Comparison of ENCODE assay signal across 8 mouse cellular contexts in the genomic region with DNA sequence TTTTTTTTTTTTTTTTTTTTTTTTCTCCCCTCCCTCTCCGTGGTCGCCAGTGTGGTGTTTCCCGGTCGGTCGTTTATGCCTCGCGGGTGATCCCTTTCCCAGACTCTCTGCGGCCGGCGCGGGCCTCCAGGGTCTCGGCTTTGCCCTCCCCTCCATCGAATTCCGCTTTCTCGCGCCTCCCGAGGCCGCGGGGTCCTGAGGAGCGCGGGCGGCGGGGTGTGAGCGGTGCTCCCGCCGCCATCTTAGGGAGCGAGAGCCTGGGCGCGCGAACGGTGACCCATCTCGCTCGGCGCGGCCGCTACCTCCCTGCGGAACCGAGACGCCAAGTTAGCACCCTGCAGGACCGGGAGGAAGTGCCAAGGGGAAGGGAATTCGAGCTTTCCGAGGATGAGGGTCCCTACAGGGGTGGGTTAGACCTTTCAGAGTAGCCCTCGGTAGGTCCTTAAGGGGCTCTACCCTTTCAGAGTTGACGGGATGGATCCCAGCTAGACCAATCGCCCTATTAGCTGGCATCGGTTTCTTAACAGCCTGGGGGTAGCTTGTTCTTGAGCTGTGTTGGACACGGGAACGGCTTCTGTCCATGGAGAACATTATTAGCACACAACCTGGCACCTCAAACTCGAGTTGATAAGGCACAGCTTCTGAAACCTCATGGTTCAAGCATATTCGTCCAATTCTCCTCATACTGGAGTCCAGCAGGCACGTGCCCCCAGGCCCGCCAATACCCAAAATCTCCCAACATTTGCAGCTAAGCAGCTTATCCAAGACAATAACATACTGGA. TPM values are rescaled to one million over a fixed set of nuclear protein-coding genes. Genes with fewer than 3 reads are reported as not detected.
A peak's percentile ranks its signal among the peaks of the same experiment; 100 is the strongest.
DNase-seq lines count a peak whose midpoint lies in the region; ATAC-seq lines count a peak whose summit lies in the region.

No protein-coding gene starts in this region.

- peak overlapping the region; percentile 100 for H3K27ac ChIP-seq in midbrain, embryonic 11.5 days (ENCODE audit: low read depth, low read length)

- intact Hi-C loops in left cerebral cortex, postnatal 4 days (cut with DNase I) = loop anchor here (5.0 to 10.0 kb wide), 5 partner anchors 75 to 755 kb away; no protein-coding TSS in a partner anchor

- peak; percentile 76 for DNase-seq in 3T3-L1 (ENCODE audit: low read depth, low spot score)
- DNase-seq in adrenal gland, adult 8-10 months = peak; percentile 62
- peak; percentile 56 for DNase-seq in embryo, embryonic 11.5 days (ENCODE audit: low read depth, low spot score)
- peak; percentile 75 for DNase-seq in kidney, adult 11 months
- peak; percentile 72 for DNase-seq in left cerebral cortex, postnatal 4 days
- peak; percentile 99 for DNase-seq in midbrain, embryonic 11.5 days (ENCODE audit: low spot score, missing footprints)
- peak; percentile 72 to 88 for DNase-seq in spleen, postnatal 4 days (ENCODE audit: low spot score in 2 of 2)

- peak overlapping the region; percentile 82 for H3K4me2 ChIP-seq in midbrain, embryonic 11.5 days

- H3K9me3 ChIP-seq in midbrain, embryonic 11.5 days (ENCODE audit: control insufficient read depth, low read length) = no peaks in the 10 kb centered on the region

- H3K9ac ChIP-seq in midbrain, embryonic 11.5 days (ENCODE audit: low read length) = peak overlapping the region; percentile 90

- ATAC-seq in granulocyte monocyte progenitor cell, adult 5-6 weeks (replicated peaks; ENCODE audit: poor library complexity, severe bottlenecking) = peak; percentile 45
- peak; percentile 45; the same call in 1 of the 2 replicates for ATAC-seq in midbrain, embryonic 11.5 days (ENCODE audit: low FRiP score)

- H3K36me3 ChIP-seq in midbrain, embryonic 11.5 days (ENCODE audit: control insufficient read depth, insufficient read depth, low read length) = no peaks in the 10 kb centered on the region

- peak overlapping the region; percentile 96 for H3K4me3 ChIP-seq in midbrain, embryonic 11.5 days (ENCODE audit: low read depth, low read length)

- peaks cover 4% of the 10 kb centered on the region; the same call in 1 of the 2 replicates for H3K4me1 ChIP-seq in midbrain, embryonic 11.5 days (ENCODE audit: control insufficient read depth, insufficient read depth, low read length)

- under 1% methylated on average over 52 of the region's 52 CpGs for WGBS in midbrain, embryonic 11.5 days

- no peaks in the 10 kb centered on the region for H3K27me3 ChIP-seq in midbrain, embryonic 11.5 days (ENCODE audit: control insufficient read depth, insufficient read depth, low read length)

RNA-seq across cellular contexts. Expression of a gene that starts 0.9 kb away (rescaled TPM):
- 1 to 10 TPM; 7.3 to 9.5 (median 8.2) TPM for total RNA-seq in adrenal gland, adult 8-10 months (2022)
- 10.0 and 12.5 TPM in 2 replicates for total RNA-seq in granulocyte monocyte progenitor cell, adult 5-6 weeks (2014; fragmentation: Nextera tagmentation)
- 4.4 and 4.8 TPM in 2 replicates for total RNA-seq in granulocyte monocyte progenitor cell, adult 5-6 weeks (2017)
- 10 to 100 TPM; 83.3 to 96.0 TPM for total RNA-seq in left cerebral cortex, postnatal 4 days (2021)
- polyA plus RNA-seq in midbrain, embryonic 11.5 days (2014; fragmentation: Nextera tagmentation; extraction: Ambion mirVana) = 36.3 and 38.4 TPM in 2 replicates

Comparison
In these comparisons a context has a peak if more than half of its experiments do, and no peak if none do; other contexts are left out.
1. Peak in every context shown above with its lines: DNase-seq, ATAC-seq, H3K4me3 ChIP-seq and H3K27ac ChIP-seq.
2. RNA of a gene that starts 0.9 kb away (total RNA-seq): 83.3 to 96.0 TPM in left cerebral cortex, postnatal 4 days; 4.4 to 12.5 TPM in granulocyte monocyte progenitor cell, adult 5-6 weeks and 7.3 to 9.5 TPM in adrenal gland, adult 8-10 months; every median in the first group is over 4 times any median in the second.